Mouse (Mus musculus) adipose tissue, adult 10 weeks (tissue): ENCODE data around the gene Nubpl. TPM values are rescaled to one million over a fixed set of nuclear protein-coding genes. Genes with fewer than 3 reads are reported as not detected.

ENCODE experiments used
- polyA plus RNA-seq: library from polyadenylated mRNA; stranded (reverse); fragments of 350-450 nt; fragmentation: Illumina TruSeq; extraction: RNeasy Lipid Tissue Mini Kit (QIAGEN cat#74804); gene quantifications from one replicate; pipeline ENCODE4 v1.2.3, GENCODE M21; 2014; ENCODE audit warnings: low read depth, low replicate concordance

Nubpl gene
- polyA plus RNA-seq: 8.0 TPM

DNA sequence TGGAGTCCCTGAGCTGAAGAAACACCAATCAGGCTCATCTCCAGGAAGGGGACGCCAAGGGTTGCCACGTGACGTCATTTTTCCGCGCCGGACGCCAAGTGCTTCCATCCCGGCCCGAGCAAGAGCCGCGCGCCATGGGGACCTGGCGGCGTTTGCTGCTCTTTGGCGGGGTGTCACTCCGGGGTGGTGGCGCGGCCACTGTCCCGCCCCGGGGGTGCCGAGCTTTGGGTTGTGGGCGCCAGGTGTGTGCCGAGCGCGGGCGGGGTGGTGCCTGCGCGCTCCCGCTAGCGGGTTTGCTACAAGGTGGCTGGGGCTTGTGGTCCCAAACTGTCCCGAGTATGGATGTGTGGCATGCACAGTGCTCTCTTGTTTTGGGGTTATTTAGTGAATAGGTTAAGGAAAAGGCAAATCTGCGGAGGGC lies at the start of gene Nubpl:
TSS of gene Nubpl (plus strand) at position 88 of the 421 bp plus-strand sequence.

Other genes with a start within 250 kb of the Nubpl start
- 11.1 TPM for gene Heatr5a, start 126.4 kb upstream of the Nubpl start, polyA plus RNA-seq
- gene Dtd2, start 91.2 kb upstream of the Nubpl start, polyA plus RNA-seq: 12.4 TPM
- gene Gpr33, start 69.7 kb upstream of the Nubpl start, polyA plus RNA-seq: 0.30 TPM